Mouse (Mus musculus) splenic B cell, adult 2 months (primary cell): Measurements from ENCODE around the gene Itpr1.
"Not testable (repeated sequence)": the region's sequence is repeated elsewhere in the genome, so short reads cannot be mapped to it uniquely, and the experiment has no call there.

Experiments used
- DNase-seq: peaks from one replicate; pipeline ENCODE4 v3.0.0-alpha.2; 2011; ENCODE audit warnings: low read depth, low spot score
- H3K27me3 ChIP-seq: 2 replicates; pipeline ENCODE4 v1.6.1; 2012; ENCODE audit warnings: mild to moderate bottlenecking, low read length, moderate library complexity, mixed read lengths; ENCODE audit not compliant: control insufficient read depth, poor library complexity, insufficient read depth, severe bottlenecking
- H3K36me3 ChIP-seq: 2 replicates; pipeline ENCODE4 v1.6.1; 2012; ENCODE audit warnings: mild to moderate bottlenecking, low read length, moderate library complexity, mixed read lengths; ENCODE audit not compliant: control insufficient read depth, poor library complexity, insufficient read depth, severe bottlenecking

Gene Itpr1

DNA sequence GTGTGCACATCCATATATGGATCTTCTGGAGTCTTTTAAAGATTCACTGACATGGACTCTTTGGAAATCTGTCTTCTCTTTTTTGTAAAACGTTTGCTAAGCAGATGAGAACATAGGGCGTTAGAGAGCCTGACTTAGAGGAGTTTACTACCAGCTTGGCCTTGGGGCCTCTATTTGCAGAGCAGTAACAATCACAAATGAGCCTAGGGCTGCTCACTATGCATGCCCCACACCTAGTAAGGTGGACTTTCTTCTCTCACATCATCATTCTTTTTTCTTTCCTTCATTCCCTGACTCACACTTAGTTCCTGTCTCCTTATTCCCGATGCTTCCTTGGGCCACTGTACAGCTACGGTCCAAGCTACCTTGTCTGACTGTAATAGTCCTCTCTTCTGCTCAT, 325.5 kb downstream of the Itpr1 start:
- Histone ChIP-seq H3K36me3 (peaks cover 5% of the 10 kb centered on the region), H3K27me3 (peaks cover 2% of the 10 kb centered on the region; the same call in 1 of the 2 replicates)
- DNase-seq, result no peak

DNA sequence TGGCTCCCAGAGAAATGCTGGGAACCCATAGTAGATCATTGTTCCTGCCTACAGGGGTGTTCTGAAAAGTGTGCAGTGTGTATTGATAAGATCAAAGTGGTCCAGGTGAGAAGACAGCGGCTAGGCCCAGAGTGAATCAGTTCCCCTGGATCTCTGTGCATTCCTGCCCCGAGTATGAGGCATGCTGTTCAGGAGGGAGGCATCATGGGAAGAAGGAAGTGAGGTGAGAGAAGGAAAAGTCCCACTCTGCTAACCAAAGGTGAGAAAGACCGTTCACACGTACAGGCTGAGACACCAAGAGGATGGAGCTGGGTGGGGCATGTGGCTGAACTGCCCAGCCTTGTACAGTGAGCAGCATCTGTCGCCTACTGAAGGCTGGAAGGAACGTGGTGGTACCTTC, 327.5 kb downstream of the Itpr1 start:
- no peak for DNase-seq
- H3K36me3 ChIP-seq, result peaks cover 5% of the 10 kb centered on the region

DNA sequence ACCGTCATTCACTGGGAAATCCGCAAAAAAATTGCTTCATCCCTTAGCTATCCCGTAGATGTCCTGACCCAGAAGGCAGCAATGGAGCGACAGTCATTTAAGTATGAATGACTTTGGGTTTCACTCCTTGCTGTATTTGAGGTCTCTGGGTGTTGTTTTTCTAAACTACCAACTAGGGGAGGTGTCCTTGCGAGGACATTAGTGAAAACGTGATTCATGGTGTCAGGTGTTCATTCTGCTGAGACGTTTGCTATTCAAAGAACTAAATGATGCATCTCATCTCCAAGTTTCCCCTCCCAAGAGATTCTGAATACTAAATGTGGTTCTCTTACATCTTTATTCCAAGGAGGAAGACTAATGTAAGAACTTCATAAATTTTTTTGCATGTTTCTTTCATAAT, 332.0 kb downstream of the Itpr1 start:
- H3K36me3 ChIP-seq, result peaks cover 7% of the 10 kb centered on the region
- H3K27me3 ChIP-seq, result no peaks in the 10 kb centered on the region
- DNase-seq, result no peak

More for the DNA sequence above, 327.5 kb downstream of the Itpr1 start:
- peaks cover 2% of the 10 kb centered on the region; the same call in 1 of the 2 replicates for H3K27me3 ChIP-seq

DNA sequence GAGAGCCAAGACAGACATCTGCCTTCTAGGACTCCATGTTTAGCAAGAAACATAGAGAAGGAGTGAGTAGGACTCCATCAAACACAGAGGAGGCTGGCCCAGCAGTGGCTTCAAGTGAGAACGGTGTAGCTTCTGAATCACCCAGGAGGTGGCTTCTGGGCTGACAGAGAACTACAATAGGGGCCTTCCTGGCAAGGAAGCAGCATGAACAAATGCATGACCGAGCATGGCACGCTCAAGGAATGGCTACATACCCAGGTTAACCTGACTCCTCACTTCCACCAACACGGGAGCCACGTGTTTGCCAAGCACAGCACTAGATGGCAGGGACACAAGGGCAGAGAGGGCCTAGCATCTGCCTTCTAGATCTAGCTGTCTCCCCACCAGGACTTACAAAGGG, 332.6 kb downstream of the Itpr1 start:
- peaks cover 7% of the 10 kb centered on the region for H3K36me3 ChIP-seq
- no peaks in the 10 kb centered on the region for H3K27me3 ChIP-seq
- DNase-seq, result no peak

DNA sequence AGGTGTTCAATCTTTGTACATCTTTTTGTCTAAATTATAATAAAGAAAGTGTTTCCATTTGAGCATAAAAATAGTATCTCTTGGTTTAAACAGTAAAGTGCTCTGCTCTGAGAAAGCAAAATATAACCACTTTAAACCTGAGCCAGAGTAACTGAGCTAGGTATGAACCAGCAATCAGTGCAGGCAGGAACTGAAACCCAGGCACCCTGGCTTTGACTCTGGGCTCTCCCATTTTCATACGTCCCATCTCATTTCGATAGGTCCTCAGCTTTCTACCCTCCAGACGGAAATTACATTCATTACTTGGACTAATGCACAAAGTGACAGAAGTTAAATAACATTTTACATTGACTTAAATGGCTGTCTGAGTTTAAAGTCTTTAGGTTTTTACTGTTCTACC, 335.5 kb downstream of the Itpr1 start:
- DNase-seq, result peak; percentile 61
- Histone ChIP-seq H3K27me3 (no peaks in the 10 kb centered on the region), H3K36me3 (peaks cover 13% of the 10 kb centered on the region)

DNA sequence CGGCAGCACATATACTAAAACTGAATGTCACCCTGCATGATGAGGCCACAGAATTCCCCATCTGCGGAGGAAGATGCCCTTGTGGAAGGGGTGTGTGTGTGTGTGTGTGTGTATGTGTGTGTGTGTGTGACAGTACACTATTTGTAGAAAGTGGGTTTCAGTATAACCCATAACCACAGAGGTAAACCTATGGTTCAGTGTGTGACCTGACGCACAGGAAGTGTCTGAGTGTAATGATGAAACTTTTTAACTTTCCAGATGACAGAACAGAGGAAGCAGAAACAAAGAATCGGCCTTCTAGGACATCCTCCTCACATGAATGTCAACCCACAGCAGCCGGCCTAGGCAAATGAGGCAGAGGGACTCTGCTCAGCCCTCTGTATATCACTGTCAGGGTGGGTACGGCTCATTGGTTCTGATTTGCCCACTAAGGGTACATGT, 336.6 kb downstream of the Itpr1 start:
- peaks cover 13% of the 10 kb centered on the region for H3K36me3 ChIP-seq
- DNase-seq, result peak; percentile 94
- no peaks in the 10 kb centered on the region for H3K27me3 ChIP-seq

DNA sequence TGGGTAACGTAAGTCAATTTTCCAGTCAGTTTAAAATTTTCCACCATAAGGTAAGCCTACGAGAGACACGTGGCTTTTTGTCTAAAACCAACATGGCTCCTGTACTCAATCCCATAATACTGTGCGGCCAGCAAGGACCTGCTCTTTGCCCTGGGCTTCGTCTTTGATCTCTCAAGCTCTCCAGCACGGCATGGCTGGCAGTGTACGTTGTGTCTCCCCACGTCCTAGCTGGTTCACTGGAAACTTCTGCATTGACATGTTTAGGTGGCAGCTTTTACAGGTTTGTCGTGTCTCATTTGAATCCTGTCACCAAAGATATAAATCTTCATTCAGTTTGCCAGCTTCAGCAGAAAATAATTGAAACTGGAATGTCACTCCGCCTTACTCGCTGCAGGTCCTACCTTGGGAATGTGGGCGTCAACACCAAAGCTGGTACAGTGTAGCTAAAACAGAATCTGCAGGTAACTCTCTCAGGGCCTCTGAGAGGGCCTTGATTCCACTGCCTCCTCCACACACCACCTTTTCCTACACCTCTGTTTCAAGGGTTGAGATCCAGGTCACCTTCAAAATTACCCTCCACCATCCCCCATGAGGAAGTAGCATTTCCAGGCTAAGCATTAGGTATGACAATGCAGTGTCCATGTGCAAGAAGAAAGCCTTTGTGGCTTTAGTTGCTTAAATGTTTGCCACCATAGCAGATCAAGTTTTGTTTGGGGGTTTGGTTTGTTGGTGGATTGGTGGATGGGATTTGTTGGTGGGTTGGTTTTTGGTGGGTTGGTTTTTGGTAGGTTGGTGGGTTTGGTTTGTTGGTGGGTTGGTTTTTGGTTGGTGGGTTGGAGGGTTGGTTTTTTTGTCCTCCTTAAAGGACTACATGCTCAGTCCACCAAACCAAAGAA, 339.1 kb downstream of the Itpr1 start:
- no peak for DNase-seq
- Histone ChIP-seq H3K36me3 (peaks cover 11% of the 10 kb centered on the region), H3K27me3 (no peaks in the 10 kb centered on the region)

DNA sequence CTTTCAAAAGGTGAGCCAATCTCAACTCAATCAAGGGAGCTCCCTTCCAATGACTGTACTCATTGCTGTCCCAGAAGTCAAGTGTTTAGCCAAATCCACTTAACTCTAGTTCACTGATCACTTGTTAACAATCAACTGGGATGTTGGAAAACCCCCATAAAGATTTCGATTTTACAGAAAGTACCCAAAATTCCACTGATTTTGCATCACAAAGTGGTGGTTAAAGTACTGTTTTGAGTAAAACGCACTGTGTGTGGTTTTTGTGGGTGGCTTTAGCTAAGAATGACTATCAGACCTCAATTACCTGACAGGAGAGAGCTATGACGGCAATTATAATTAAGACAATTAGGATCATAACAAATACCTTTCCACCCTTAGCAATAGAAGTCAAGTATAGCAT, 340.1 kb downstream of the Itpr1 start:
- peak; percentile 44 for DNase-seq
- Histone ChIP-seq H3K27me3 (no peaks in the 10 kb centered on the region), H3K36me3 (peaks cover 11% of the 10 kb centered on the region)

DNA sequence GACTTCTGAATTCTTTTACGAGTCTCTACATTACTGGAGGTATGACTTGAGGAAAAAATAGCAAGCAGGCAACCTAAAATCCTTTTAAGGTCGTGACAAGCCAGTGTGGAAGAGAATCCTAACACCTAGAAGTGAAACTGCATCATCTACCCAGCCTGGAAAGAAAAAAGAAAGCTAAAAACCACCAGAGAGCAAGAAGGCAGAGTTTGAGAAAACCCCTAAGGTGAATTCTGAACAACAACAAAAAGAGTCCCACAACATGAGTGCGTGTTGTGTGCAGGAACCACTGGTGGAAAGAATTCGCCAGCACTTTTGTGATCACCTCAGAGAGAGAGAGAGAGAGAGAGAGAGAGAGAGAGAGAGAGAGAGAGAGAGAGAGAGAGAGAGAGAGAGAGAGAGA, 340.6 kb downstream of the Itpr1 start:
- Histone ChIP-seq H3K27me3 (no peaks in the 10 kb centered on the region), H3K36me3 (peaks cover 11% of the 10 kb centered on the region)
- peak; percentile 36 for DNase-seq

DNA sequence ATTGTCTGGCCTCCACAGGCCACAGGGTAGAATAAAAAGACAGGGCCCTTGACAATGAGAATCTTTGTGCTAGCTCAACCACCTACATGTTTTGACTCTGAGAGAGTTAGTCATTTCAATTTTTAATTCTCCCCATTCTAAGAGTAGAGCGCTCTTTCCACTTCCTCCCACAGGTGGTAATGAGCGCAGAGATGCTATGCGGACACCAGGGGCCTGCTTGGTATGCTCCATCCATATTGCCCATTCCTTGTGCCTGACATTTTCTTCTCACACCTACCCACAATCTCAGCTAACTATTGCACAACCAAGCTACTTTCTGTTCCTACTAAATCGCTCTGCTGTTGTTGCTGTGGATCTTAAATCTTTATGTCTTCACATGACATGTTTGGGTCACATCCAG, 341.5 kb downstream of the Itpr1 start:
- H3K36me3 ChIP-seq, result peaks cover 11% of the 10 kb centered on the region
- no peak for DNase-seq
- no peaks in the 10 kb centered on the region for H3K27me3 ChIP-seq

DNA sequence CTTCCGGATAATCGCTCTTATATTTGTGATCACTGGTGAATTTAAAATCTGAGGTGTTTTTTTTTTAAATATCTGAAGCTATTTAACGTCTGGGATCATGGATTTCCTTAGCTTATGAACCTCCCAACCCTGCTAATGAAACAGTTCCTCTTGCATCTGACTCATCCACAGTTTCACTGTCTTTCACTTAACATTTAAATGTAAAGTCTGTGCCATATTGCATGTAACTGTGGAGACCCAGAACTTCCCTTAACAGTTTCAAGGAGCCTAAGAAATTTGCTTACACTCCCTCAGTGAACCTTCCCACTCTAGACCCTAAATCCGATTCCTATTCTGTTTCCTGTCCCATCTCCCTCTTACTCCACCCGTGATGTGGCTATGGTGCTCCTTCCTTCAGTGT, 342.0 kb downstream of the Itpr1 start:
- H3K27me3 ChIP-seq, result no peaks in the 10 kb centered on the region
- no peak for DNase-seq
- H3K36me3 ChIP-seq, result peaks cover 11% of the 10 kb centered on the region

DNA sequence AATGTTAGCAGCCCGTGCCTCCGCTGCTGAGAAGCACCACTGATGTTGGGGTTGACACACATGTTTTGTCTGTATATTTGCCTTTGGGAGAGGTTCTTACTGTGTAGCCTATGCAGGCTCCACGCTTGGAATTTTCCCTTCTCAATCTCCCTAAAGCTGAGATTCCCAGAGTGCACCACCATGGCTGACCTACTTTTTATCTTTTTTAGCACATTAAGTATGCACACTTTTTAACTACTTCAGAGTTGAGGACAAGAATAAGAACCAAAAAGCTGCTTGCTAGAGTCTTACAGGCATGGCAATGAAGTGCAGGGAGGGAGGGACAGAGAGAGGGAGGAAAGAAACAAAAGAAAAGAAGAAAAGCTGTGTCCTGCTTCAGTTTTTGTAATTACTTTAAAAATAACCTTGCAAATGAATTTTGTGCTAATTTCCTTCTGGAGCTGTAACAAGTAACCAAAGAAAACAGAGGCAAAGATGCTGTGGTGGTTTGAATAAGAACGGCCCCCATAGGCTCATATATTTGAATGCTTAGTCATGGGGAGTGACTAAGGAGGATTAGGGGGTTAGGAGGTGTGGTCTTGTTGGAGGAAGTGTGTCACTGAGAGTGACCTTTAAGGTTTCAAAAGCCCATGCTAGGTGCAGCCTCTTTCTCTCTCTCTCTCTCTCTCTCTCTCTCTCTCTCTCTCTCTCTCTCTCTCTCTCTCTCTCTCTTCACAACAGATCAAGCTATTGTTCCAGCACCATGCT, 344.9 kb downstream of the Itpr1 start:
- DNase-seq, result no peak
- no peaks in the 10 kb centered on the region for H3K27me3 ChIP-seq
- H3K36me3 ChIP-seq, result no peaks in the 10 kb centered on the region; the same call in 1 of the 2 replicates

DNA sequence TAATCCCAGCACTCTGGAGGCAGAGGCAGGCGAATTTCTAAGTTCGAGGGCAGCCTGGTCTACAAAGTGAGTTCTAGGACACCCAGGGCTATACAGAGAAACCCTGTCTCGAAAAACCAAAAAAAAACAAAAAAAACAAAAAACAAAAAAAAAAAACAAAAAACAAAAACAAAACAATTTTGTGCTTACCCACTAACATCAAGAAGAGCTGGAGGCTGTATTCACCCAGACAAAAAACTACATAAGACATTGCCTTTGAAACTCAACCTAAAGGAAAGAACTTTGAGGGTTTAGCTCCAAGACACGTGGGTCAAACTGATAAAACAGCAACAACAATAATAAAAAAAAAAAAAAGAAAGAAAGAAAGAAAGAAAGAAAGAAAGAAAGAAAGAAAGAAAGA, 346.3 kb downstream of the Itpr1 start:
- not testable (repeated sequence) for H3K27me3 ChIP-seq, DNase-seq, H3K36me3 ChIP-seq

DNA sequence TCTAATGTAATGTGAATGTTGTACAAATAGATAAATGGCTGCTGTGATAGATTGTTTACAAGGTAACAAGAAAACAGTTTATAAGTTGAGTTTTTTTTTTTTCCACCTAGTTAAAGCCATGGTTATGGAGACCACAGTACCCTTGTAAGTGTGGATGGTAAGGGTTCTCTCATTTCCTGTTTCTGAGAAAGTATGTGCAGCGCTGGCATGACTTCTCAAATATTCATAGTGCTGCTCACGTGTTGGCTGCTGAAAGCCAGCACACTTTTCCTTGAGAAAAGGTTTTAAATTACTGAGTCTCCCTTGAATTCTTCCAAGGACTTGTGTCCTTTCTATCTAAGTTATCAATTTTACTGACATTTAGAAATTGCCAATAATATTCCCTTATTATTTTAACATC, 350.1 kb downstream of the Itpr1 start:
- DNase-seq, result no peak
- no peaks in the 10 kb centered on the region for H3K36me3 ChIP-seq

DNA sequence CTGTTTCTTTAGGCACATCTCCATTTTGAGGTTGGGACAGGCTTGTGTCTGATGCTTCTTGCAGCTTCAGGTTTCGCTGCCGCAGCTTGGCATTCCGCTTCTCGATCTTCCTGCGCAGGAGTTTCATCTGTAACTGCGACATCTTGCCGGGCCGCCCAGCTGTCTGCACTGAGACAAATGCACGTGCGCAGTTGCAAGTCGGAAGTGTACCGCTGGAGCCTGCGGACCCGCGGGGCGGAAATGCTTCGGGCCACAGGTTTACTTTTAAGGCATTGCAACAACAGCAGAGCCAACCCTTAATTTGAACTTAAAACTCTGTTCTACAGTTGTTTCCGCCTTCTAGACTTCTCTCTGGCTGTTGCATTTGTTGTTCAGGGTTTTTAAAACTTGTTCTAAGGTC, 352.6 kb downstream of the Itpr1 start:
- not testable (repeated sequence) for H3K36me3 ChIP-seq, DNase-seq, H3K27me3 ChIP-seq

More for the DNA sequence above, 350.1 kb downstream of the Itpr1 start:
- no peaks in the 10 kb centered on the region for H3K27me3 ChIP-seq
